Mouse (Mus musculus) neural tube, embryonic 11.5 days (tissue): ENCODE results near the gene Gfm2. TPM values are rescaled to one million over a fixed set of nuclear protein-coding genes. Genes with fewer than 3 reads are reported as not detected.

Experiments used
- ATAC-seq: fragments of 200-750 bp; cut with Nextera tagmentation; 2 replicates; pipeline ENCODE4 v1.8.0; 2017; ENCODE audit warnings: moderate number of reproducible peaks, mild to moderate bottlenecking, moderate TSS enrichment, moderate library complexity; ENCODE audit not compliant: insufficient read depth, low FRiP score, low TSS enrichment
- DNase-seq: peaks from one replicate; pipeline ENCODE4 v3.0.0-alpha.2; 2015; ENCODE audit warnings: low spot score
- H3K27ac ChIP-seq: fragments of 300-500 bp; sonication (generic); 2 replicates; pipeline ENCODE4 v1.5.1; 2014; ENCODE audit warnings: low read depth, mild to moderate bottlenecking, low read length
- H3K27me3 ChIP-seq: fragments of 300-500 bp; sonication (generic); 2 replicates; pipeline ENCODE4 v1.6.1; 2014; ENCODE audit warnings: mild to moderate bottlenecking, low read length, mixed read lengths; ENCODE audit not compliant: control insufficient read depth, insufficient read depth
- H3K36me3 ChIP-seq: fragments of 300-500 bp; sonication (generic); 2 replicates; pipeline ENCODE4 v1.6.1; 2014; ENCODE audit warnings: mild to moderate bottlenecking, low read length, moderate library complexity, mixed read lengths; ENCODE audit not compliant: control insufficient read depth, insufficient read depth
- H3K4me1 ChIP-seq: fragments of 300-500 bp; sonication (generic); 2 replicates; pipeline ENCODE4 v1.6.1; 2014; ENCODE audit warnings: low read length, mixed read lengths; ENCODE audit not compliant: control insufficient read depth, insufficient read depth
- H3K4me2 ChIP-seq: fragments of 300-500 bp; sonication (generic); 2 replicates; pipeline ENCODE4 v1.6.1; 2014; ENCODE audit warnings: low read depth, mild to moderate bottlenecking, moderate library complexity
- H3K4me3 ChIP-seq: fragments of 300-500 bp; sonication (generic); 2 replicates; pipeline ENCODE4 v1.5.1; 2014; ENCODE audit warnings: low read depth, low read length
- H3K9ac ChIP-seq: fragments of 300-500 bp; sonication (generic); 2 replicates; pipeline ENCODE4 v1.6.1; 2014; ENCODE audit warnings: mild to moderate bottlenecking, low read length
- H3K9me3 ChIP-seq: fragments of 300-500 bp; sonication (generic); 2 replicates; pipeline ENCODE4 v1.6.1; 2016; ENCODE audit warnings: low read length; ENCODE audit not compliant: control insufficient read depth
- WGBS: fragments of 180-500 bp; shearing (Covaris S2); extraction: QIAGEN DNeasy Blood & Tissue Kit; methylation state at CpG from one replicate; pipeline ENCODE4 v1.1.7; 2014; 5-methylcytosine and 5-hydroxymethylcytosine counted together
- polyA plus RNA-seq: library from polyadenylated mRNA; unstranded; fragments of >200 nt; fragmentation: Nextera tagmentation; extraction: Ambion mirVana; gene quantifications from 2 replicates; pipeline ENCODE4 v1.2.1, GENCODE M21; 2014

Gfm2 gene
- polyA plus RNA-seq, 1 experiment from 2014 or later: 39.6 TPM

- ATAC-seq (no peak), DNase-seq (no peak)
- H3K4me3 ChIP-seq: no peak overlapping the region
- no peak overlapping the region for H3K27ac ChIP-seq
- no peak overlapping the region for H3K4me2 ChIP-seq
- H3K27me3 ChIP-seq: no peaks in the 10 kb centered on the region
- no peaks in the 10 kb centered on the region for H3K9me3 ChIP-seq
- no peaks in the 10 kb centered on the region for H3K36me3 ChIP-seq
- 85% methylated on average over 3 of the region's 3 CpGs for WGBS
- H3K9ac ChIP-seq: no peak overlapping the region
- H3K4me1 ChIP-seq: no peaks in the 10 kb centered on the region
Observed at GRCm38 (mm10) chr13:97230101-97230500, 92.4 kb downstream of the Gfm2 start.

Other genes starting within 250 kb of the Gfm2 start
- 0.19 and 0.32 TPM in 2 replicates for gene Gcnt4, start 213.2 kb upstream of the Gfm2 start, polyA plus RNA-seq
- not detected in 2 replicates for gene 1700029F12Rik, start 103.6 kb upstream of the Gfm2 start, polyA plus RNA-seq
- 14.2 and 15.2 TPM in 2 replicates for gene Fam169a, start 70.7 kb upstream of the Gfm2 start, polyA plus RNA-seq
- gene Gm6169, start 38.7 kb upstream of the Gfm2 start, polyA plus RNA-seq: 0.24 and 0.45 TPM in 2 replicates
- gene Nsa2, start within 50 bp of the Gfm2 start, polyA plus RNA-seq: 72.3 and 73.1 TPM in 2 replicates
- gene Hexb, start 60.4 kb downstream of the Gfm2 start, polyA plus RNA-seq: 25.3 and 26.7 TPM in 2 replicates
- 23.6 and 24.3 TPM in 2 replicates for gene Enc1, start 103.2 kb downstream of the Gfm2 start, polyA plus RNA-seq